Mouse (Mus musculus) v-Abl transformed pro-B cells (cell line): ENCODE measurements around the gene Farp1.
"Not testable (repeated sequence)": the region's sequence is repeated elsewhere in the genome, so short reads cannot be mapped to it uniquely, and the experiment has no call there.

ENCODE experiments used
- in situ Hi-C, 2 experiments: fragments of 400-800 bp; cut with MboI; formaldehyde crosslinking; loops; one replicate each; pipeline ENCODE4 v1.15.1; 2025; ENCODE audit not compliant: unreplicated experiment in 2 of 2

The Farp1 gene

GRCm38 (mm10) chr14:121175861-121176260 is 140.9 kb downstream of the Farp1 start:
- in situ Hi-C loops, result no loop called here

GRCm38 (mm10) chr14:121177907-121178306 is 142.9 kb downstream of the Farp1 start:
- in situ Hi-C loops, result no loop called here

GRCm38 (mm10) chr14:121180611-121181010 is 145.6 kb downstream of the Farp1 start:
- in situ Hi-C loops, result no loop called here

- in situ Hi-C loops, result no loop called here
Observed at GRCm38 (mm10) chr14:121181798-121182197, 146.8 kb downstream of the Farp1 start.

GRCm38 (mm10) chr14:121182967-121183366 is 148.0 kb downstream of the Farp1 start:
- in situ Hi-C loops, result no loop called here

- in situ Hi-C loops, result no loop called here
Observed at GRCm38 (mm10) chr14:121183414-121184130, 148.6 kb downstream of the Farp1 start.

- in situ Hi-C loops, result no loop called here
Observed at GRCm38 (mm10) chr14:121184351-121184750, 149.4 kb downstream of the Farp1 start.

- in situ Hi-C loops, result no loop called here
Observed at GRCm38 (mm10) chr14:121186402-121186894, 151.4 kb downstream of the Farp1 start.

GRCm38 (mm10) chr14:121189840-121190239 is 154.8 kb downstream of the Farp1 start:
- in situ Hi-C loops, result not testable (repeated sequence)

- in situ Hi-C loops, result no loop called here
Observed at GRCm38 (mm10) chr14:121190386-121190785, 155.4 kb downstream of the Farp1 start.

- in situ Hi-C loops, result no loop called here
Observed at GRCm38 (mm10) chr14:121191739-121192138, 156.7 kb downstream of the Farp1 start.

GRCm38 (mm10) chr14:121192394-121192793 is 157.4 kb downstream of the Farp1 start:
- in situ Hi-C loops, result no loop called here

- in situ Hi-C loops, result no loop called here
Observed at GRCm38 (mm10) chr14:121193981-121194380, 159.0 kb downstream of the Farp1 start.

GRCm38 (mm10) chr14:121198915-121199572 is 164.0 kb downstream of the Farp1 start:
- in situ Hi-C loops, result no loop called here

- in situ Hi-C loops, result no loop called here
Observed at GRCm38 (mm10) chr14:121199789-121200188, 164.8 kb downstream of the Farp1 start.

GRCm38 (mm10) chr14:121200353-121200752 is 165.4 kb downstream of the Farp1 start:
- in situ Hi-C loops, result no loop called here

GRCm38 (mm10) chr14:121201178-121201577 is 166.2 kb downstream of the Farp1 start:
- in situ Hi-C loops, result no loop called here

- in situ Hi-C loops, result no loop called here
Observed at GRCm38 (mm10) chr14:121205459-121205858, 170.5 kb downstream of the Farp1 start.

- in situ Hi-C loops, result no loop called here
Observed at GRCm38 (mm10) chr14:121207441-121208158, 172.6 kb downstream of the Farp1 start.

GRCm38 (mm10) chr14:121208159-121208515 is 173.1 kb downstream of the Farp1 start:
- in situ Hi-C loops, result no loop called here

GRCm38 (mm10) chr14:121210318-121210717 is 175.3 kb downstream of the Farp1 start:
- in situ Hi-C loops, result no loop called here
